Mouse (Mus musculus) MEL (cell line): Measurements from ENCODE around the gene Dstyk. TPM values are rescaled to one million over a fixed set of nuclear protein-coding genes. Genes with fewer than 3 reads are reported as not detected.

Source experiments
- DNase-seq: peaks from one replicate; pipeline ENCODE4 v3.0.0; 2011; ENCODE audit warnings: low read depth, low spot score
- H3K27ac ChIP-seq: 2 replicates; pipeline ENCODE4 v1.5.1; 2012; ENCODE audit warnings: low read depth, mild to moderate bottlenecking, control low read depth, low read length, moderate library complexity; ENCODE audit not compliant: control insufficient read depth
- H3K27me3 ChIP-seq, 2 experiments: fragments of 150-350 bp in 1 of 2; sonication (generic) in 1 of 2; 2 replicates each; pipeline ENCODE4 v1.6.1; 2012; ENCODE audit warnings: low read length in 2 of 2, mild to moderate bottlenecking in 2 of 2, improper control_type of control experiment in 1 of 2, moderate library complexity in 1 of 2; ENCODE audit not compliant: insufficient read depth in 2 of 2, control insufficient read depth in 1 of 2
- H3K36me3 ChIP-seq, 2 experiments: 2 replicates each; pipeline ENCODE4 v1.6.1; 2012 to 2014; ENCODE audit warnings: low read length in 2 of 2, improper control_type of control experiment in 1 of 2, inconsistent platforms in 1 of 2, mild to moderate bottlenecking in 1 of 2; ENCODE audit not compliant: insufficient read depth in 2 of 2, control insufficient read depth in 1 of 2
- H3K4me1 ChIP-seq, 2 experiments: fragments of 150-350 bp in 1 of 2; sonication (generic) in 1 of 2; 2 replicates each; pipeline ENCODE4 v1.6.1; 2012; ENCODE audit warnings: low read length in 2 of 2, improper control_type of control experiment in 1 of 2, mild to moderate bottlenecking in 1 of 2; ENCODE audit not compliant: insufficient read depth in 2 of 2, control insufficient read depth in 1 of 2
- H3K4me3 ChIP-seq, 2 experiments: fragments of 150-350 bp in 1 of 2; sonication (generic) in 1 of 2; 2 replicates each; pipeline ENCODE4 v1.5.1; 2012; ENCODE audit warnings: low read depth in 2 of 2, low read length in 2 of 2, mild to moderate bottlenecking in 2 of 2, moderate library complexity in 2 of 2, control low read depth in 1 of 2, improper control_type of control experiment in 1 of 2; ENCODE audit not compliant: control insufficient read depth in 1 of 2, insufficient read depth in 1 of 2
- H3K79me2 ChIP-seq: 2 replicates; pipeline ENCODE4 v1.6.1; 2012; ENCODE audit warnings: mild to moderate bottlenecking, low read length, moderate library complexity; ENCODE audit not compliant: control insufficient read depth, poor library complexity, insufficient read depth
- H3K9ac ChIP-seq: 2 replicates; pipeline ENCODE4 v1.6.1; 2012; ENCODE audit warnings: low read depth, mild to moderate bottlenecking, control low read depth, low read length, moderate library complexity; ENCODE audit not compliant: control insufficient read depth, poor library complexity, severe bottlenecking
- H3K9me3 ChIP-seq: fragments of 150-350 bp; sonication (generic); replicated peaks from 2 replicates; pipeline ENCODE4 v1.6.1; 2012; ENCODE audit warnings: mild to moderate bottlenecking, low read length, improper control_type of control experiment, moderate library complexity; ENCODE audit not compliant: insufficient read depth
- BHLHE40 ChIP-seq: IDR thresholded peaks from 2 replicates; pipeline ENCODE4 v1.6.1; 2012; ENCODE audit warnings: low read depth, mild to moderate bottlenecking, inconsistent platforms, low read length, improper control_type of control experiment, borderline replicate concordance
- ELF1 ChIP-seq: IDR thresholded peaks from 2 replicates; pipeline ENCODE4 v1.6.1; 2014; ENCODE audit warnings: low read depth, mild to moderate bottlenecking, inconsistent platforms, low read length, improper control_type of control experiment, moderate library complexity
- ETS1 ChIP-seq: IDR thresholded peaks from 2 replicates; pipeline ENCODE4 v1.6.1; 2012; ENCODE audit warnings: low read depth, mild to moderate bottlenecking, inconsistent platforms, low read length, improper control_type of control experiment, moderate library complexity
- GABPA ChIP-seq: IDR thresholded peaks from 2 replicates; pipeline ENCODE4 v1.6.1; 2012; ENCODE audit warnings: low read depth, mild to moderate bottlenecking, inconsistent platforms, low read length, improper control_type of control experiment, moderate library complexity
- MAZ ChIP-seq: IDR thresholded peaks from 2 replicates; pipeline ENCODE4 v1.6.1; 2012; ENCODE audit warnings: low read depth, mild to moderate bottlenecking, inconsistent platforms, low read length, improper control_type of control experiment
- MEF2A ChIP-seq: IDR thresholded peaks from 2 replicates; pipeline ENCODE4 v1.6.1; 2014; ENCODE audit warnings: low read depth, mild to moderate bottlenecking, inconsistent platforms, low read length, improper control_type of control experiment; ENCODE audit not compliant: poor library complexity, insufficient replicate concordance, severe bottlenecking; ENCODE audit errors: extremely low read depth
- NRF1 ChIP-seq: IDR thresholded peaks from 2 replicates; pipeline ENCODE4 v1.6.1; 2014; ENCODE audit warnings: low read depth, mild to moderate bottlenecking, inconsistent platforms, low read length, improper control_type of control experiment, moderate library complexity; ENCODE audit not compliant: poor library complexity, insufficient read depth, severe bottlenecking
- POLR2A ChIP-seq, 2 experiments: IDR thresholded peaks; 2 replicates each; pipeline ENCODE4 v1.6.1; 2011 to 2012; ENCODE audit warnings: low read length in 2 of 2, mild to moderate bottlenecking in 2 of 2, control low read depth in 1 of 2, improper control_type of control experiment in 1 of 2, low read depth in 1 of 2, moderate library complexity in 1 of 2; ENCODE audit not compliant: control insufficient read depth in 1 of 2, insufficient read depth in 1 of 2, poor library complexity in 1 of 2
- POLR2AphosphoS5 ChIP-seq: IDR thresholded peaks from 2 replicates; pipeline ENCODE4 v1.6.1; 2012; ENCODE audit warnings: low read depth, borderline replicate concordance, mild to moderate bottlenecking, inconsistent platforms, low read length, moderate library complexity, mixed read lengths
- SMC3 ChIP-seq: IDR thresholded peaks from 2 replicates; pipeline ENCODE4 v1.6.1; 2011; ENCODE audit warnings: low read depth, low read length, improper control_type of control experiment
- USF1 ChIP-seq: IDR thresholded peaks from 2 replicates; pipeline ENCODE4 v1.6.1; 2014; ENCODE audit warnings: low read depth, mild to moderate bottlenecking, inconsistent platforms, low read length, improper control_type of control experiment, moderate library complexity
- ZC3H11A ChIP-seq: IDR thresholded peaks from 2 replicates; pipeline ENCODE4 v1.6.1; 2012; ENCODE audit warnings: low read depth, mild to moderate bottlenecking, inconsistent platforms, low read length, improper control_type of control experiment
- ZKSCAN1 ChIP-seq: IDR thresholded peaks from 2 replicates; pipeline ENCODE4 v1.6.1; 2012; ENCODE audit warnings: low read depth, mild to moderate bottlenecking, inconsistent platforms, low read length, improper control_type of control experiment, moderate library complexity
- polyA plus RNA-seq, 2 experiments: library from polyadenylated mRNA; stranded (reverse) in 1 of 2; unstranded in 1 of 2; fragments of >175 nt in 1 of 2; fragments of >200 nt in 1 of 2; gene quantifications; 2 replicates each; pipeline versions ENCODE4 v1.2.1 to v1.2.4; 2012; ENCODE audit warnings: low replicate concordance in 2 of 2, low read depth in 1 of 2; ENCODE audit not compliant: insufficient read length in 2 of 2, insufficient read depth in 1 of 2, missing spikeins in 1 of 2
- total RNA-seq: library from RNA; depleted of rRNA; stranded (reverse); fragments of 300-350 nt; gene quantifications from 2 replicates; pipeline ENCODE4 v1.2.3, GENCODE M21; 2012

Gene Dstyk
- total and polyA plus RNA-seq, 3 experiments: 2.4 to 4.5 TPM; not detected in 1

DNA sequence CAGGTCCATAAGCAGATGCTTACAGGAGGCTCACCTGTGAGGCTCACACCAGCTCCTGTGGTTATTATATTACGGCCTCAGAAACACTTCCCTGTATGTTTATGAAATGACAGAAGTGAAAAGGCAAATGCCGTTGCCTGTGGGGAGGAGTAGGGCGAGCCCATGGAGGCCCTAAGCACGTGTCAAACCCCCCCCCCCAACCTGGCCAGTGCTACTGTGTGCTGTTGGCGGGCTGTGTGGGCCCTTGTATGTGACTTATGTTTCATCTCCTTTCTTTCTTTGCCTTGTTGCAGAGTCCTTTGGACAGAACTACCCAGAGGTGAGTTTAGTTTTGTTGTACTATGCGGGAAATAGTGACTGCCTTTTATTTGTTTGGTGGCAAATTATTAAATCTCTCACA lies 66.4 kb downstream of the Dstyk start:
- H3K4me3 ChIP-seq: no peak overlapping the region
- no peak overlapping the region for H3K9ac ChIP-seq
- no peaks in the 10 kb centered on the region for H3K27me3 ChIP-seq
- H3K9me3 ChIP-seq: no peaks in the 10 kb centered on the region
- H3K4me1 ChIP-seq: peaks cover 9 to 10% of the 10 kb centered on the region in 2 experiments; a peak in 3 of 4 replicates
- peaks cover 20 to 40% of the 10 kb centered on the region in 2 experiments for H3K36me3 ChIP-seq
- H3K79me2 ChIP-seq: peaks cover 29% of the 10 kb centered on the region
- DNase-seq: no peak
- no peak overlapping the region for H3K27ac ChIP-seq
- TF ChIP-seq ZC3H11A: no peak
- TF ChIP-seq POLR2A (IDR thresholded peaks at IDR 0.05; ENCODE audit: control insufficient read depth in 1 of 2, insufficient read depth in 1 of 2, low read depth in 1 of 2, low read length in 2 of 2, poor library complexity in 1 of 2): no peak

GRCm38 (mm10) chr1:132500535-132500934 lies 83.2 kb downstream of the Dstyk start:
- Histone ChIP-seq H3K9ac (no peak overlapping the region), H3K27ac (no peak overlapping the region), H3K9me3 (no peaks in the 10 kb centered on the region), H3K27me3 (no peaks in the 10 kb centered on the region), H3K4me1 (no peaks in the 10 kb centered on the region), H3K79me2 (no peaks in the 10 kb centered on the region), H3K36me3 (peaks cover 0 to 37% of the 10 kb centered on the region in 2 experiments; a peak in 2 of 4 replicates), H3K4me3 (no peak overlapping the region)
- TF ChIP-seq BHLHE40 (no peak), POLR2AphosphoS5 (no peak), USF1 (no peak), SMC3 (no peak), ZKSCAN1 (no peak), MEF2A (no peak)
- DNase-seq: no peak

GRCm38 (mm10) chr1:132505155-132505554 lies 87.8 kb downstream of the Dstyk start:
- TF ChIP-seq ETS1 (no peak), POLR2AphosphoS5 (no peak), GABPA (no peak), ELF1 (no peak), MAZ (no peak), NRF1 (no peak)
- Histone ChIP-seq H3K36me3 (peaks cover 0 to 14% of the 10 kb centered on the region in 2 experiments; a peak in 2 of 4 replicates), H3K27me3 (no peaks in the 10 kb centered on the region)

More at GRCm38 (mm10) chr1:132505155-132505554, 87.8 kb downstream of the Dstyk start:
- H3K9me3 ChIP-seq: no peaks in the 10 kb centered on the region
- no peak overlapping the region for H3K27ac ChIP-seq
- H3K79me2 ChIP-seq: no peaks in the 10 kb centered on the region
- H3K9ac ChIP-seq: no peak overlapping the region
- no peak overlapping the region for H3K4me3 ChIP-seq
- DNase-seq: no peak
- no peaks in the 10 kb centered on the region for H3K4me1 ChIP-seq
